Mouse (Mus musculus) C2C12 (cell line): ENCODE results near the gene Tmem186.

Experiments
- CEBPB ChIP-seq: IDR thresholded peaks from one replicate; pipeline ENCODE4 v1.6.1; 2011; ENCODE audit warnings: low read depth, mild to moderate bottlenecking, control low read depth, moderate library complexity
- CTCF ChIP-seq: IDR thresholded peaks from one replicate; pipeline ENCODE4 v1.5.1; 2011; ENCODE audit not compliant: control insufficient read depth, insufficient read depth, insufficient read length
- MAX ChIP-seq: IDR thresholded peaks from one replicate; pipeline ENCODE4 v1.6.1; 2011; ENCODE audit warnings: mild to moderate bottlenecking, control low read depth

- TF ChIP-seq CTCF (no peak), MAX (no peak), CEBPB (no peak)
Measured at GRCm38 (mm10) chr16:8637217-8638051, at the start of gene Tmem186, which contains the start of gene Pmm2.
